In the genomic region with DNA sequence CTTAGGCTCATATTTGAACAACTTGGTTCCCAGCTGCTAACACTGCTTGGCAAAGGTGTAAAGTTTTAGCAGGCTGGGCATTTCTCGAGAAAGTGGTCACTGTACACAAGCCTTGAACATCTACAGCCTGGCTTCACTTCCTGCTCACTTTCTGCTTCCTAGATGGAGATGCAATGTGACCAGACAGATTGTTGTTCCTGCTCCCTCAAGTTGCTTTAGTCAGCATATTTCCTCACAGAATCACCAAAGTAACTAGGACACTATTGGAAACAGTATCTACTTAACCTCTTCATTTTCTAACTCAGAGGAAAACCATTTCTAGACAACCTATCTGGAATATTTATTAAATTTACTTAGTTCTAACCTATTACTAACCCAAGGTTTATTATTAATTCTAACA, we compare ENCODE assay signal across 20 mouse cellular contexts.
A peak's percentile ranks its signal among the peaks of the same experiment; 100 is the strongest.
DNase-seq lines count a peak whose midpoint lies in the region; ATAC-seq and TF ChIP-seq lines count a peak whose summit lies in the region.
"Had no signal": no experiment of that assay in that cellular context is flagged by ENCODE, and none has a peak within 500 bp of the region (broad histone marks: within the 10 kb centered on the region; RNA-seq: fewer than 3 reads in every experiment).

No protein-coding gene starts in this region.

- no peaks in the 10 kb centered on the region for H3K9me3 ChIP-seq in CH12.LX (replicated peaks; ENCODE audit: low read length)
- H3K9me3 ChIP-seq in ES-E14 (ENCODE audit: control insufficient read depth, insufficient read depth, low read depth, low read length), result no peaks in the 10 kb centered on the region
- H3K9me3 ChIP-seq in forebrain, embryonic 15.5 days, result no peaks in the 10 kb centered on the region
- no peaks in the 10 kb centered on the region for H3K9me3 ChIP-seq in forebrain, embryonic 13.5 days (replicated peaks)
- H3K9me3 ChIP-seq: G1E had no signal

- no peak for TF ChIP-seq CTCF in CH12.LX (conservative IDR thresholded peaks at IDR 0.05 in 1 of 2, IDR thresholded peaks at IDR 0.05 in 1 of 2; ENCODE audit: low read depth in 2 of 2, low read length in 2 of 2)

- in situ Hi-C loops in CH12.LX (cut with MboI; ENCODE audit: low pct_ligation_motif_present, low pct_unique_long_range_greater_than_20kb, low sequenced_read_pairs) (no loop called here), ES-E14 (cut with MboI; ENCODE audit: low sequenced_read_pairs in 2 of 2, unreplicated experiment in 2 of 2) (no loop called here)

- H3K4me1 ChIP-seq in CH12.LX (ENCODE audit: control insufficient read depth in 1 of 2, insufficient read depth in 2 of 2) (peaks cover 4 to 52% of the 10 kb centered on the region in 2 experiments; a peak in 3 of 4 replicates), ES-E14 (ENCODE audit: control insufficient read depth in 2 of 2, insufficient read depth in 2 of 2, low read length in 2 of 2, poor library complexity in 1 of 2) (peaks cover 4 to 12% of the 10 kb centered on the region in 2 experiments; a peak in 3 of 4 replicates)
- no peaks in the 10 kb centered on the region for H3K4me1 ChIP-seq in forebrain, embryonic 15.5 days
- no peaks in the 10 kb centered on the region for H3K4me1 ChIP-seq in forebrain, embryonic 13.5 days

- DNase-seq in CH12.LX (ENCODE audit: extremely low read depth) (no peak), ES-E14 (ENCODE audit: low read depth, low spot score) (no peak)
- DNase-seq: adrenal gland, adult 2 months; adrenal gland, adult 8-10 months; adrenal gland, postnatal 10 days; adrenal gland, postnatal 14 days; adrenal gland, postnatal 25 days; adrenal gland, postnatal 36 days; B cell, adult 2 months; cerebellum, adult 11 months; cerebellum, adult 11-12 months; cerebellum, adult 18-20 months; cerebellum, adult 2 months; cerebellum, adult 8-10 months had no signal

- H3K79me2 ChIP-seq in CH12.LX (replicated peaks; ENCODE audit: control insufficient read depth, extremely low read depth, insufficient read depth, poor library complexity, severe bottlenecking), result peaks cover 22% of the 10 kb centered on the region

- peak overlapping the region; percentile 79 for H3K27ac ChIP-seq in CH12.LX (ENCODE audit: insufficient read depth, low read depth)
- no peak overlapping the region for H3K27ac ChIP-seq in ES-E14 (ENCODE audit: insufficient read depth, low read depth, low read length, poor library complexity, severe bottlenecking)
- H3K27ac ChIP-seq in forebrain, embryonic 15.5 days (replicated peaks), result no peak overlapping the region
- no peak overlapping the region for H3K27ac ChIP-seq in forebrain, embryonic 13.5 days

- dilution Hi-C loops in CH12.LX (cut with MboI; ENCODE audit: extremely low pct_ligation_motif_present, extremely low pct_unique_long_range_greater_than_20kb, low sequenced_read_pairs), result no loop called here

- ATAC-seq in forebrain, embryonic 15.5 days (replicated peaks), result no peak
- no peak for ATAC-seq in forebrain, embryonic 13.5 days
- ATAC-seq: activated CD4-positive, CD25-positive, alpha-beta regulatory T cell, adult 4 months; CD4-positive, CD25-positive, alpha-beta regulatory T cell, adult 4 months; Patski had no signal

- H3K36me3 ChIP-seq in CH12.LX (replicated peaks in 1 of 2; ENCODE audit: control insufficient read depth in 1 of 2, insufficient read depth in 1 of 2, low read length in 1 of 2), result peaks cover 10 to 25% of the 10 kb centered on the region in 2 experiments
- peaks cover 12% of the 10 kb centered on the region for H3K36me3 ChIP-seq in ES-E14 (ENCODE audit: control insufficient read depth, insufficient read depth, low read length, poor library complexity, severe bottlenecking)
- peaks cover 10% of the 10 kb centered on the region for H3K36me3 ChIP-seq in forebrain, embryonic 15.5 days
- peaks cover 35% of the 10 kb centered on the region for H3K36me3 ChIP-seq in forebrain, embryonic 13.5 days (ENCODE audit: poor library complexity, severe bottlenecking)
- H3K36me3 ChIP-seq: G1E had no signal

- TF ChIP-seq POLR2A in CH12.LX (IDR thresholded peaks at IDR 0.05; ENCODE audit: low read depth, low read length), result no peak

- H3K4me3 ChIP-seq in CH12.LX (replicated peaks in 1 of 3; ENCODE audit: low read depth in 2 of 3, low read length in 2 of 3, poor library complexity in 1 of 3) (no peak overlapping the region), ES-E14 (ENCODE audit: insufficient read depth in 1 of 2, low read depth in 1 of 2, low read length in 2 of 2, poor library complexity in 1 of 2, severe bottlenecking in 1 of 2) (no peak overlapping the region)
- H3K4me3 ChIP-seq in forebrain, embryonic 15.5 days, result no peak overlapping the region
- H3K4me3 ChIP-seq in forebrain, embryonic 13.5 days, result no peak overlapping the region

- 86% methylated on average over 1 of the region's 1 CpGs for WGBS in forebrain, embryonic 15.5 days
- 83% methylated on average over 1 of the region's 1 CpGs for WGBS in forebrain, embryonic 13.5 days

- H3K4me2 ChIP-seq in CH12.LX (ENCODE audit: insufficient read depth, low read depth, poor library complexity, severe bottlenecking), result 0 out of 2 replicates have a peak overlapping the region, but pooled peaks have one; percentile 15
- no peak overlapping the region for H3K4me2 ChIP-seq in forebrain, embryonic 15.5 days (replicated peaks)
- no peak overlapping the region for H3K4me2 ChIP-seq in forebrain, embryonic 13.5 days

- no peak for TF ChIP-seq EP300 in CH12.LX (IDR thresholded peaks at IDR 0.05; ENCODE audit: low read length)

- no peaks in the 10 kb centered on the region for H3K27me3 ChIP-seq in CH12.LX (replicated peaks)
- H3K27me3 ChIP-seq in forebrain, embryonic 15.5 days, result no peaks in the 10 kb centered on the region
- H3K27me3 ChIP-seq in forebrain, embryonic 13.5 days, result no peaks in the 10 kb centered on the region
- H3K27me3 ChIP-seq: Patski had no signal

- H3K9ac ChIP-seq in CH12.LX (ENCODE audit: insufficient read depth, low read depth), result no peak overlapping the region
- no peak overlapping the region for H3K9ac ChIP-seq in ES-E14 (ENCODE audit: insufficient read depth, low read depth, low read length, poor library complexity, severe bottlenecking)
- H3K9ac ChIP-seq in forebrain, embryonic 15.5 days (replicated peaks), result no peak overlapping the region
- no peak overlapping the region for H3K9ac ChIP-seq in forebrain, embryonic 13.5 days

- TF ChIP-seq RAD21 in CH12.LX (IDR thresholded peaks at IDR 0.05; ENCODE audit: low read depth, low read length), result no peak

TF ChIP-seq in CH12.LX, 34 proteins besides CTCF, POLR2A, EP300 and RAD21:
- TF ChIP-seq TCF12 (IDR thresholded peaks at IDR 0.05; ENCODE audit: low read depth, low read length) (no peak), MAFK (IDR thresholded peaks at IDR 0.05; ENCODE audit: insufficient replicate concordance, low read length) (peak; percentile 92)

TF ChIP-seq in ES-E14, 5 proteins besides CTCF, POLR2A, EP300 and RAD21:
- TF ChIP-seq CHD2 (IDR thresholded peaks at IDR 0.05; ENCODE audit: low read depth, low read length) (no peak), ZNF384 (IDR thresholded peaks at IDR 0.05; ENCODE audit: low read depth, low read length) (no peak), HCFC1 (IDR thresholded peaks at IDR 0.05; ENCODE audit: borderline replicate concordance, insufficient read depth, low read length) (no peak), MAFK (IDR thresholded peaks at IDR 0.05; ENCODE audit: insufficient read depth, low read depth, low read length) (peak; percentile 65), ZC3H11A (IDR thresholded peaks at IDR 0.05; ENCODE audit: borderline replicate concordance, low read depth, low read length) (no peak)
